Mouse (Mus musculus) T-helper 17 cell (primary cell): ENCODE results near the gene Tmem221.

Source experiments
- in situ Hi-C, 2 experiments: fragments of 300-600 bp; cut with MboI, MseI; formaldehyde crosslinking; loops; 1 replicate in 1 of 2; 2 replicates in 1 of 2; pipeline ENCODE4 v1.15.1; 2025; ENCODE audit warnings: high pct_unique_total_duplicates in 2 of 2

Tmem221 gene

GRCm38 (mm10) chr8:71516786-71517185, 41.9 kb downstream of the Tmem221 start:
- in situ Hi-C loops = no loop called here

GRCm38 (mm10) chr8:71515043-71515442, 43.6 kb downstream of the Tmem221 start:
- in situ Hi-C loops = no loop called here

GRCm38 (mm10) chr8:71513018-71513754, 45.5 kb downstream of the Tmem221 start:
- in situ Hi-C loops = no loop called here

GRCm38 (mm10) chr8:71511644-71512043, 47.0 kb downstream of the Tmem221 start, which contains the start of gene Plvap:
Gene Plvap (minus strand): TSS chr8:71511752.
- in situ Hi-C loops = no loop called here

- in situ Hi-C loops = no loop called here
These were observed 49.4 kb downstream of the Tmem221 start for GRCm38 (mm10) chr8:71509316-71509715.

GRCm38 (mm10) chr8:71507589-71508104, 51.0 kb downstream of the Tmem221 start:
- in situ Hi-C loops = no loop called here

- in situ Hi-C loops = no loop called here
These were observed 52.7 kb downstream of the Tmem221 start for GRCm38 (mm10) chr8:71505979-71506378.

GRCm38 (mm10) chr8:71505326-71505725, 53.3 kb downstream of the Tmem221 start:
- in situ Hi-C loops = no loop called here

DNA sequence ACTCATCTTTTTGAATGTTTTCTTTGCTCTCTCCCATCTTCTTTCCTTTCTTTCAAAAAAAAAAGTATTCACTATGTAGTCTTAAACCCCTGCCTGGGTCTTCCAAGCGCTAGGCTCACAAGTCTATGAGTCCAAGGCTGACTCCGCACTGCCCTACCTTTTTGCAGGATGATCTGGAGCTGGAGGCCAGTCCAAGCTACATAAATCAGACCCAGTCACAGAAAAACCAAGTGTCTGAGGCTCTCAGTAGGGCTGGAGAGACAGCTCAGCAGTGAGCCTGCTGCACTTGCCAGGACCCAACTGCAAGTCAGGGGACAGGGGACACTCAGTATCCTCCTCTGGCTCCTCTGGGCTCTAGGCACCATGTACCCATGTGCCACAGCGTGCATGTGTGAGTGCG, 54.3 kb downstream of the Tmem221 start:
- in situ Hi-C loops = no loop called here
